Mouse (Mus musculus) inflammation-experienced regulatory T-cells (primary cell): Measurements from ENCODE around the gene Oaz1. TPM values are rescaled to one million over a fixed set of nuclear protein-coding genes. Genes with fewer than 3 reads are reported as not detected.

Experiments used
- polyA plus RNA-seq, 2 experiments: library from polyadenylated mRNA; unstranded; fragments of 100-300 nt; shearing (Covaris generic); gene quantifications; one replicate each; pipeline ENCODE4 v1.2.1; 2017

Gene Oaz1
- polyA plus RNA-seq: 1,000 to 10,000 TPM; 1,795 to 1,959 TPM

DNA sequence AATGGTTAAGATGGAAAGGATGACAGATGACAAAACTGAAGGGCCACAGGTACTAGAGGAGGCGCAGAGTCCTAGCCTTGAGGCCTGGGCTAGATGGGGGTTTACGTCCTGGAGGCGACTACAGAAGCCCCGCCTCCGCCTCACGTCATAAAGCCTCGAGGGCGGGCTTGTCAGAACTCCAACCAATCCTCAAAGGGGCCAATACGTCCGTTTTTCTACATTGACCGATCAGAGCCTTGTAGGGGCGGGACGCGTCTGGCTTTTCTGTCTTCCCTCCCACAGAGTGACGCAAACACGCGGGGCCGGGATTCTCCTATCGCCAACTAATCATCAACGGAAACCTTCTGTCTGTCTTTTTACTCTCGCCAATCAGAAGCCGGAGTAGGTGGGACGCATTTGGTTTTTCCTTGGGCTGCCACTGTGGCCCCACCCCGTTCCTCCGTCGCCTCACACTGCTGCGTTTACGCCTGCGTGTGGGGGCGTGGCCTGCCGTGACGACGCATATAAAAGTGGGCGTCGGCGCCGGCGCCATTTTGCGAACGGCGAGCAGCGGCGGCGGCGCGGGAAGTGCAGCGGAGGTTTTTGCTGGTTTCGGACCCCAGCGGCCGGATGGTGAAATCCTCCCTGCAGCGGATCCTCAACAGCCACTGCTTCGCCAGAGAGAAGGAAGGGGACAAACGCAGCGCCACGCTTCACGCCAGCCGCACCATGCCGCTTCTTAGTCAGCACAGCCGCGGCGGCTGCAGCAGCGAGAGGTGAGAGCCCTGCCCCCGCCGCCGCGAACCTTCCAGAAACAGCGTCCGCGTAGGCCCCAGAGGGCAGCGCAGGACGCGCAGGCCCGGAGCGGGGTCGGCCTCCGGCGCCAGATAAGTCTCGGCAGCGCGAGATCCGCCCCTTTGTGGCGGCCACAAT is at the start of gene Oaz1:
Gene Oaz1, plus strand, starts transcription at position 506 of the 912 bp plus-strand sequence.

DNA sequence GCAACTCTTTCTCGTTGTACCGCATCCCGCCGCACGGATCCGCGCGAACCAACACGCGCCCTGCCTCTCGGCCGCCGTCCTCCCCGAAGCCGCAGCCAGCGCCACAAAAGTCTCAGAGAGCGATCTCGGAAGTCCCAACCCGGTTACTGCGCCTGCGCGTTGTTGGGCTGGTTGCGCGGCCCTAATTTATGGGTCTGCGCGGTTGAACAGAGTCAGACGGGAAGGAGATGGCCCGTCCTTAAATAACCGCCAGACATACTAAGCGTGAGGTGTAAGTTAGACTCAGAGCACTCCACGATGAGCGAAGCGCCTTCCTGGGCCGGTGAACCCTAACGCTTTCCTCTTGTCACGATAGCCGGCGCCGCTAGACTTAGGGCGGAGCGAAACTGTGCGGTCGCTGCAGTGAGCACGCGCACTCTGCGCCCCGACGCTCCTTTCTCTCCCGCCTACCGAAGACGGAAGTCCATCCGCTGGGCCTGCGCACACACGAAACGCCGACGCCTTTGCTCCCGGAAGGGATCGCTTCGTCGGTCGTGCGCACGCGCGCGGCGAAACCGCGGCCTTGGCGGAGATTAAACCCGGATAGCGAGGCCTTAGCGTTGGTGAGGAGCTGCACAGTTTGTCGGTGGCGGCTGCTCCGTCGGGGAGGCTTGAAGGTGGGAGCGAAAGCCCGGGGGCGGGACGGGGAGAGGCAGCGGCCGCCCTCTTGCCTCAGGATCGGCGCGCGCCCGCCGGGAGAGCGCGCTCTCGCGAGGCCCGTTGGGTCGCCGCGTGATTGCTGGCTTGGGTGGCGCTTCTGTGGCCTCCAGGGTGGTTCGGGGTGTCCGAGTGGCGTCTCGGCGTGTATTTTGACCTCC is 28.1 kb upstream of the Oaz1 start, which contains the start of the genes Sf3a2 and Plekhj1:
Gene Sf3a2, plus strand, starts transcription at position 49 of the 857 bp plus-strand sequence.
Gene Plekhj1, minus strand, starts transcription at position 477 of the 857 bp plus-strand sequence.

DNA sequence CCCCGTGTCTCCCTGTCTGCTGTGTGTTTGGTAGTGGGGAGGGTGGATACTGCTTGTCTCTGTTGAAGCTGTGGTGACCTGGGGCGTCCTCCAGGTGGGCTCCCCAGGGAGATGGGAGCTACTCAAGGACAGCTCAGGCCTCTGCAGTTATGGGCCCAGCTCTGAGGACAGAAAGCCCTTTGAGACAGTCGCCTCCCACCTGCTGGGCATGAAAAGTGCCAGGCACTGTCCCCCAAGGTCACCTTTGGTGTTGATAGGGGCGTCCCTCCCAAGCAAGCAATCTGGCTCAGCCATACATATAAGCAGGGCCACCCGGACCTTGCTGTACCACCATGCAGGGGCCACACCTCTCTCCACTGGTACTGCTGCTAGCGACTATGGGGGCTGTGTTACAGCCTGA is 21.5 kb upstream of the Oaz1 start, which contains the start of gene Amh:
Gene Amh, plus strand, starts transcription at position 328 of the 400 bp plus-strand sequence.

DNA sequence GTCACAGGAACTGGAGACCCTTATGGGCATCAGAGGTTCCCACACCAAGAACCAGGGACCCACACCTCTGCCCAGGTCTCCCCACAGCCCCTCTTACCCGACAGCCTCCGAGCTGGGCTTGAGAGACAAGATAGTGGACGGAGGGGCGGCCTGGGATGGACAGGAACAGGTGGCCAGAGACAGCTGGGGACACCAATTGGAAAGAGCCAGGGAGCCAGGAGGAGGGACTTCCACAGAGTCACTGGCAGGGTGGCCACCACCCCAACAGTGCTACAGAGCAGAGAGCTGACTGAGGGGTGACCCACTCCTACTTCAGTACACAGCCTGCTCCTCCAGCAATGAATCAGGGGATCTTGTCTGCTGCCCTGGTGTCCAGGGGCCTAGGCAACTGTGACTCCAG is 13.1 kb upstream of the Oaz1 start, which contains the start of gene Jsrp1:
Gene Jsrp1, minus strand, starts transcription at position 133 of the 400 bp plus-strand sequence.

DNA sequence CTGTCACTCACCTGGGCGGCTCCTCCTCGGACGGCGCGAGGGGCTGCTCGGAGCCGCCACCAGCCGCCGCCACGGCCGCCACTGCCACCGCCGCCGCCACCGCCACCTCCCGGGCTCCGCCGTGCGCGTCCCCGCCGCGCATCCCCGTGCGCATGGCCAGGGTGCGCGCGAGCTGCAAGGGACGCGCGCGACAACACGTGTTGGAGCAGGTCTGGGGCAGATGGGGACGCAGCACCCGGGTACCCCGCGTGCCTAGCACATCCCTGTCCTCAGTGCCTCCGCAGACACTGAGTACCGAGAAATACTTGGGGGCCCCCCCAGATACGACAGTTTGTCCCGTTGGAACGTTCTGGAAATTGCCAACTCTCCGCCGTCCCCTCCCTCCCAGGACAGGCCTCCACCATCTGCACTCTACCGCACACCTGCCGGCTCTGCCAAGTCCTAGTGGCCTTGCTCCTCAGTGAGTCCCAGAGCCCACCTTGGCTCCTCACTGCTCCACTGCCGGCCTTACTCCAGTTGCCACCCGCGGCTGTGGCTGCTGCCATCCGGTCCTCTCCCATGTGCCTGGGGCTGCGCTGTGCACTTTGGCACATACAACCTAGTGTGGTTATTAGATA is 17.6 kb downstream of the Oaz1 start, which contains the start of gene Lingo3:
Gene Lingo3, minus strand, starts transcription at position 109 of the 617 bp plus-strand sequence.

DNA sequence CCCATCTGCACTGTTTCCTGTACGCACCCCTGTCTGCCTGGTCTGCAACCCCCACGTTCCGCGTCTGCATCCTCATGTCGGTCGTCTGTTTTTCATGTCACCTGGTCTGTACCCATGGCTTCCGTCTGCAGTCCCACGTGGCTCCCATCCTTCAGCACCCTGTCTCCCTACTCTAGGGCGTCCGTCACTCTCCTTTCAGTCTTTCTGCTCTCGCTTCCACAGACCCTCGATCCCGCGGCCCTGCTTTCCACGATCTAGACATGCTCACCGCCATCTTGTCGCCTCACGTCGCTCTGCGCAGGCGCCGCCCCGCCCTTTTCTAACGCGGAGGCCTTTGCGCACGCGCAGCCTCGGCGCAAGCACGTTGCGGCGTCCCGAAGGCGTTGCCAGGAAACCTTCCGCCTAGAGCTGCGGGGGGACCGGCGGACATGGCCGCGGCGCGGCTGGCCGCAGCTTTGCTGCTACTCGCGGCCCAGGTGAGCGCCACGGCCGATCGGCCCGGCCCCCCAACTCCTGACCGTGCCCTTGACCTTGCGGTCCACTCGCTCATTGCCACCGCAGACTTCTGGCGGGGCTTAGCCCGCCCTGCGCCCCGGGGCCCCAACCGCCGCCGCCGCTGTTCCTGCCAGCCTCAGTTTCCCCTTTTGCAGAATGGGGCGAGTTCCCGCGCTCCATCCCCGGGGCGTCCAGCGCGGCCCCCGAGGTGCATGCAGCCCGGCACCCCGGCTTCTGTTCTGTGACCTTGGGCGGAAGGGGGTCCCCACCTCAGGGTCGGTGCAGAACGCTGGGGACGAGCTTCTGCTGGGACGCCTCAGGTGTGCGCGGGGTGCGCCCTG is 28.7 kb downstream of the Oaz1 start, which contains the start of the genes Lsm7 and Sppl2b:
Gene Lsm7, minus strand, starts transcription at position 297 of the 836 bp plus-strand sequence.
Gene Sppl2b, plus strand, starts transcription at position 363 of the 836 bp plus-strand sequence.

DNA sequence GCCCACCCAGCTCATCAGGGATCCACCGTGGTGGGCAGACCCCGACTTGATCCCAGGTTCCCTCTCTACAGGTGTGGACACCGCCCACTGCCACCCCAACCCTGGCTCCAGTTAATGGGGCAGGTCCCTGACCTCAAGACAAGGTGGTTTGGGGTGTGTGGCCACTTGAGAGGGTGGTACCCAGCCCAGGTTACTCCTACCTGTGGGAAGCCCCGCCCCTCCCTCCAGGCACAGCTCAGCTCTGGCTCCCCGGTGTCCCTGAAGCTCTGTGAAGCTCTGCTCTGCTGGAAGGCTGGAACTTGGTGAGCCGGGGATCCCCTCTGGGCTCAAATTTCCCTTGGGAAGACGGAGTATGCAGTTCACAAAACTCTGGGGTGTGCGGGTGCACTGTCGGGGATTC is 45.1 kb downstream of the Oaz1 start, which contains the start of gene Tmprss9:
Gene Tmprss9, plus strand, starts transcription at position 268 of the 400 bp plus-strand sequence.

Other genes with a start within 250 kb of the Oaz1 start
- gene Klf16, start 249.3 kb upstream of the Oaz1 start, polyA plus RNA-seq: 10 to 100 TPM in 1 of 2 experiments, 1 to 10 TPM in 1; 9.0 to 14.4 TPM
- gene Abhd17a, start 236.3 kb upstream of the Oaz1 start, polyA plus RNA-seq: 100 to 1,000 TPM; 142 to 155 TPM
- gene Scamp4, start 223.8 kb upstream of the Oaz1 start, polyA plus RNA-seq: 100 to 1,000 TPM; 108 to 122 TPM
- gene Adat3, start 223.8 kb upstream of the Oaz1 start, polyA plus RNA-seq: 1 to 10 TPM; 5.9 to 9.2 TPM
- gene Gm49322, start 220.6 kb upstream of the Oaz1 start, polyA plus RNA-seq: 10 to 100 TPM in 1 of 2 experiments, 1 to 10 TPM in 1; 7.1 to 12.4 TPM
- 100 to 1,000 TPM; 291 to 363 TPM for gene Csnk1g2, start 203.8 kb upstream of the Oaz1 start, polyA plus RNA-seq
- gene Btbd2, start 169.6 kb upstream of the Oaz1 start, polyA plus RNA-seq: 10 to 100 TPM; 31.9 to 36.5 TPM
- gene Mknk2, start 148.5 kb upstream of the Oaz1 start, polyA plus RNA-seq: 100 to 1,000 TPM; 166 to 167 TPM
- gene Mob3a, start 124.7 kb upstream of the Oaz1 start, polyA plus RNA-seq: 100 to 1,000 TPM; 283 to 285 TPM
- gene Izumo4, start 124.5 kb upstream of the Oaz1 start, polyA plus RNA-seq: 100 to 1,000 TPM; 131 to 176 TPM
- gene Ap3d1, start 84.4 kb upstream of the Oaz1 start, polyA plus RNA-seq: 10 to 100 TPM; 72.7 to 75.1 TPM
- gene Dot1l, start 71.5 kb upstream of the Oaz1 start, polyA plus RNA-seq: 10 to 100 TPM; 14.5 to 16.0 TPM
- 10 to 100 TPM; 70.1 to 83.3 TPM for gene Sf3a2, start 28.5 kb upstream of the Oaz1 start, polyA plus RNA-seq
- gene Plekhj1, start 28.0 kb upstream of the Oaz1 start, polyA plus RNA-seq: 100 to 1,000 TPM; 257 to 326 TPM
- under 1 TPM in 1 of 2 experiments, not detected in 1; 0.33 TPM for gene Amh, start 21.4 kb upstream of the Oaz1 start, polyA plus RNA-seq
- gene Jsrp1, start 13.2 kb upstream of the Oaz1 start, polyA plus RNA-seq: 1 to 10 TPM in 1 of 2 experiments, not detected in 1; 1.4 TPM
- gene Lingo3, start 17.4 kb downstream of the Oaz1 start, polyA plus RNA-seq: under 1 TPM; 0.14 to 0.66 TPM
- gene Lsm7, start 28.6 kb downstream of the Oaz1 start, polyA plus RNA-seq: 100 to 1,000 TPM; 146 to 150 TPM
- 10 to 100 TPM; 30.1 to 44.5 TPM for gene Sppl2b, start 28.6 kb downstream of the Oaz1 start, polyA plus RNA-seq
- under 1 TPM; 0.07 to 0.61 TPM for gene Tmprss9, start 45.2 kb downstream of the Oaz1 start, polyA plus RNA-seq
- gene Timm13, start 74.3 kb downstream of the Oaz1 start, polyA plus RNA-seq: 100 to 1,000 TPM; 183 to 221 TPM
- 10 to 100 TPM; 17.1 to 18.9 TPM for gene Lmnb2, start 91.6 kb downstream of the Oaz1 start, polyA plus RNA-seq
- 10 to 100 TPM; 36.4 to 91.4 TPM for gene Gadd45b, start 103.4 kb downstream of the Oaz1 start, polyA plus RNA-seq
- under 1 TPM in 1 of 2 experiments, not detected in 1; 0.66 TPM for gene Gng7, start 188.3 kb downstream of the Oaz1 start, polyA plus RNA-seq
- 1 to 10 TPM in 1 of 2 experiments, under 1 TPM in 1; 0.36 to 2.3 TPM for gene Diras1, start 199.0 kb downstream of the Oaz1 start, polyA plus RNA-seq
- gene Slc39a3, start 210.8 kb downstream of the Oaz1 start, polyA plus RNA-seq: 10 to 100 TPM; 13.2 to 17.6 TPM
- 100 to 1,000 TPM; 101 to 111 TPM for gene Sgta, start 233.5 kb downstream of the Oaz1 start, polyA plus RNA-seq
- gene Thop1, start 243.4 kb downstream of the Oaz1 start, polyA plus RNA-seq: 1 to 10 TPM; 8.4 to 9.8 TPM